Comparison of ENCODE assay signal across 18 mouse cellular contexts in genomic region chr17:15269905-15270304, GRCm38 (mm10).
"Had no signal": no experiment of that assay in that cellular context is flagged by ENCODE, and none has a peak within 500 bp of the region (broad histone marks: within the 10 kb centered on the region; RNA-seq: fewer than 3 reads in every experiment).

No protein-coding gene starts in this region.

- H3K4me3 ChIP-seq: layer of hippocampus, adult 2 months; limb, embryonic 10.5 days; limb, embryonic 13.5 days; midbrain, embryonic 12.5 days; midbrain, embryonic 15.5 days; neural tube, embryonic 13.5 days; stomach, embryonic 15.5 days had no signal

- H3K9ac ChIP-seq: limb, embryonic 13.5 days; liver, embryonic 14.5 days; liver, postnatal 0 days; lung, embryonic 14.5 days; midbrain, embryonic 12.5 days; midbrain, embryonic 15.5 days; neural tube, embryonic 13.5 days; stomach, embryonic 15.5 days had no signal

- H3K27ac ChIP-seq: kidney, postnatal 0 days; layer of hippocampus, adult 2 months; limb, embryonic 10.5 days; limb, embryonic 13.5 days; liver, embryonic 14.5 days; macrophage; midbrain, embryonic 12.5 days; midbrain, embryonic 15.5 days; neural tube, embryonic 13.5 days; stomach, embryonic 15.5 days had no signal

- H3K4me2 ChIP-seq: limb, embryonic 13.5 days; lung, embryonic 14.5 days; midbrain, embryonic 12.5 days; midbrain, embryonic 15.5 days; neural tube, embryonic 13.5 days; stomach, embryonic 15.5 days had no signal

- ATAC-seq: liver, postnatal 0 days; lung, postnatal 0 days; midbrain, embryonic 15.5 days had no signal

- H3K27me3 ChIP-seq: limb, embryonic 13.5 days; midbrain, embryonic 12.5 days; midbrain, embryonic 15.5 days; neural tube, embryonic 13.5 days; stomach, embryonic 15.5 days had no signal

- DNase-seq: kidney, adult 2 months; kidney, postnatal 25 days; layer of hippocampus, adult 9-11 months; liver, postnatal 0 days; lung, embryonic 14.5 days; retina, postnatal 1 day; thymus, postnatal 25 days had no signal

- H3K9me3 ChIP-seq: limb, embryonic 10.5 days; limb, embryonic 13.5 days; midbrain, embryonic 12.5 days; midbrain, embryonic 15.5 days; neural tube, embryonic 13.5 days; stomach, embryonic 15.5 days had no signal

- H3K36me3 ChIP-seq: limb, embryonic 10.5 days; limb, embryonic 13.5 days; midbrain, embryonic 12.5 days; midbrain, embryonic 15.5 days; neural tube, embryonic 13.5 days; stomach, embryonic 15.5 days had no signal

- H3K4me1 ChIP-seq: midbrain, embryonic 12.5 days; midbrain, embryonic 15.5 days; neural tube, embryonic 13.5 days had no signal
